ENCODE assay signal across 31 mouse cellular contexts in the genomic region with DNA sequence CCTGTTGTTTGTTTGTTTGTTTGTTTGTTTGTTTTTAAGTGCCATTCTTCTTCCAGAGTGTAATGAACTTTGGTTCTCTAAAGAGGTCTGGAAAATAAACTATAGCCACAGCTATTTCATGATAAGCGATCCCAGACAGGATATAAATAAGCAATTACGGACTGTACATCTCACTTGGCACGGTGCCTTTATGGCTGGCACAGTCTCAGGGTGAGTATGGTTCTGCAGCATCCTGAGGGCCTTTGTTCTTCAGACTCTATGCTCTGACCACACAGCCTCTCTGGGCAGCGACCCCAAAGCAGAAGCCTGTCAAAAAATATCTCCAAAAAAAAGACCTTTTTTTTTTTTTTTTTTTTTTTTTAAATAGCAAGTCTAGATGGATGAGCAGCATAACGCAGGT.
DNase-seq lines count a peak whose midpoint lies in the region; ATAC-seq and TF ChIP-seq lines count a peak whose summit lies in the region.
"Had no signal": no experiment of that assay in that cellular context is flagged by ENCODE, and none has a peak within 500 bp of the region (broad histone marks: within the 10 kb centered on the region; RNA-seq: fewer than 3 reads in every experiment).

No protein-coding gene starts in this region.

- H3K4me3 ChIP-seq in hindbrain, postnatal 0 days (ENCODE audit: low read length) = no peak overlapping the region
- no peak overlapping the region for H3K4me3 ChIP-seq in hindbrain, embryonic 10.5 days
- H3K4me3 ChIP-seq: embryonic facial prominence, embryonic 12.5 days; forebrain, embryonic 15.5 days; gastrocnemius, adult 2 months; heart, adult 2 months; limb, embryonic 10.5 days; limb, embryonic 15.5 days; liver, embryonic 13.5 days; megakaryocyte, embryonic 14.5 days; midbrain, embryonic 12.5 days had no signal

- no peak overlapping the region for H3K4me2 ChIP-seq in hindbrain, postnatal 0 days (ENCODE audit: low read depth, low read length)
- H3K4me2 ChIP-seq: embryonic facial prominence, embryonic 12.5 days; forebrain, embryonic 15.5 days; limb, embryonic 15.5 days; liver, embryonic 13.5 days; midbrain, embryonic 12.5 days had no signal

- H3K36me3 ChIP-seq in hindbrain, postnatal 0 days (ENCODE audit: insufficient read depth, low read length) = no peaks in the 10 kb centered on the region
- no peaks in the 10 kb centered on the region for H3K36me3 ChIP-seq in hindbrain, embryonic 10.5 days
- H3K36me3 ChIP-seq: embryonic facial prominence, embryonic 12.5 days; forebrain, embryonic 15.5 days; limb, embryonic 10.5 days; limb, embryonic 15.5 days; liver, embryonic 13.5 days; midbrain, embryonic 12.5 days had no signal

- no peak overlapping the region for H3K27ac ChIP-seq in hindbrain, postnatal 0 days
- no peak overlapping the region for H3K27ac ChIP-seq in hindbrain, embryonic 10.5 days
- H3K27ac ChIP-seq: embryonic facial prominence, embryonic 12.5 days; forebrain, embryonic 15.5 days; gastrocnemius, adult 2 months; heart, adult 2 months; kidney, postnatal 0 days; limb, embryonic 10.5 days; limb, embryonic 15.5 days; liver, embryonic 13.5 days; midbrain, embryonic 12.5 days; stomach, postnatal 0 days had no signal

- 53% methylated on average over 5 of the region's 5 CpGs for WGBS in hindbrain, postnatal 0 days
- WGBS in hindbrain, embryonic 10.5 days = 88% methylated on average over 5 of the region's 5 CpGs

- no peak overlapping the region for H3K9ac ChIP-seq in hindbrain, postnatal 0 days (replicated peaks; ENCODE audit: low read length)
- H3K9ac ChIP-seq: embryonic facial prominence, embryonic 12.5 days; forebrain, embryonic 15.5 days; limb, embryonic 15.5 days; liver, embryonic 13.5 days; midbrain, embryonic 12.5 days had no signal

- H3K27me3 ChIP-seq in hindbrain, postnatal 0 days (ENCODE audit: insufficient read depth, low read length) = no peaks in the 10 kb centered on the region
- H3K27me3 ChIP-seq in hindbrain, embryonic 10.5 days (ENCODE audit: insufficient read depth, poor library complexity, severe bottlenecking) = no peaks in the 10 kb centered on the region
- H3K27me3 ChIP-seq: embryonic facial prominence, embryonic 12.5 days; forebrain, embryonic 15.5 days; limb, embryonic 15.5 days; liver, embryonic 13.5 days; megakaryocyte, embryonic 14.5 days; midbrain, embryonic 12.5 days had no signal

- no peak for TF ChIP-seq CTCF in hindbrain, postnatal 0 days (IDR thresholded peaks at IDR 0.05; ENCODE audit: low read depth)

- no peaks in the 10 kb centered on the region for H3K9me3 ChIP-seq in hindbrain, postnatal 0 days (ENCODE audit: low read length)
- H3K9me3 ChIP-seq in hindbrain, embryonic 10.5 days = 0 out of 2 replicates have a peak, but pooled peaks cover 3% of the 10 kb centered on the region
- H3K9me3 ChIP-seq: embryonic facial prominence, embryonic 12.5 days; forebrain, embryonic 15.5 days; limb, embryonic 10.5 days; limb, embryonic 15.5 days; midbrain, embryonic 12.5 days had no signal

- H3K4me1 ChIP-seq in hindbrain, postnatal 0 days (ENCODE audit: insufficient read depth, low read length) = 0 out of 2 replicates have a peak, but pooled peaks cover 9% of the 10 kb centered on the region
- H3K4me1 ChIP-seq in hindbrain, embryonic 10.5 days (replicated peaks) = peaks cover 5% of the 10 kb centered on the region; the same call in 1 of the 2 replicates
- H3K4me1 ChIP-seq: embryonic facial prominence, embryonic 12.5 days; limb, embryonic 15.5 days; liver, embryonic 13.5 days; megakaryocyte, embryonic 14.5 days; midbrain, embryonic 12.5 days had no signal

- DNase-seq in cerebellum, adult 18-20 months = peak; percentile 11 to 35
- DNase-seq in cerebellum, adult 9-11 months = no peak
- DNase-seq in hindbrain, postnatal 0 days (ENCODE audit: low spot score) = peak; percentile 25
- DNase-seq in hindbrain, embryonic 10.5 days (ENCODE audit: low spot score) = no peak
- peak; percentile 43 for DNase-seq in testis, postnatal 10 days (ENCODE audit: low spot score)
- no peak for DNase-seq in testis, postnatal 14 days (ENCODE audit: low spot score)
- no peak for DNase-seq in embryo, embryonic 10.5 days (ENCODE audit: low spot score)
- DNase-seq in heart, adult 8-10 months (ENCODE audit: low spot score) = no peak
- DNase-seq: adrenal gland, postnatal 25 days; embryo, embryonic 11 days; gastrocnemius, adult 2 months; gastrocnemius, postnatal 36 days; heart, adult 2 months; heart, postnatal 14 days; kidney, adult 8-10 months; kidney, postnatal 4 days; liver, embryonic 13.5 days; lung, adult 18-20 months; lung, postnatal 4 days; thymus, postnatal 4 days had no signal

- ATAC-seq in hindbrain, postnatal 0 days = no peak
- ATAC-seq: forebrain, embryonic 15.5 days; hindbrain, embryonic 16.5 days; intestine, embryonic 16.5 days; lung, postnatal 0 days had no signal

Comparison
In these comparisons a context has a peak if more than half of its experiments do, and no peak if none do; other contexts are left out.
1. DNase-seq: peak in cerebellum, adult 18-20 months (2 of 2), hindbrain, postnatal 0 days (single experiment) and testis, postnatal 10 days (single experiment); none in cerebellum, adult 9-11 months (single experiment), hindbrain, embryonic 10.5 days (single experiment), testis, postnatal 14 days (single experiment), embryo, embryonic 10.5 days (single experiment) and heart, adult 8-10 months (single experiment).